Mouse (Mus musculus) retina, adult 2 months (tissue): Measurements from ENCODE around the gene Snx11.

ENCODE experiments used
- DNase-seq: peaks from one replicate; pipeline ENCODE4 v3.0.0-alpha.2; 2012; ENCODE audit warnings: low read depth, low spot score

Snx11 gene

DNA sequence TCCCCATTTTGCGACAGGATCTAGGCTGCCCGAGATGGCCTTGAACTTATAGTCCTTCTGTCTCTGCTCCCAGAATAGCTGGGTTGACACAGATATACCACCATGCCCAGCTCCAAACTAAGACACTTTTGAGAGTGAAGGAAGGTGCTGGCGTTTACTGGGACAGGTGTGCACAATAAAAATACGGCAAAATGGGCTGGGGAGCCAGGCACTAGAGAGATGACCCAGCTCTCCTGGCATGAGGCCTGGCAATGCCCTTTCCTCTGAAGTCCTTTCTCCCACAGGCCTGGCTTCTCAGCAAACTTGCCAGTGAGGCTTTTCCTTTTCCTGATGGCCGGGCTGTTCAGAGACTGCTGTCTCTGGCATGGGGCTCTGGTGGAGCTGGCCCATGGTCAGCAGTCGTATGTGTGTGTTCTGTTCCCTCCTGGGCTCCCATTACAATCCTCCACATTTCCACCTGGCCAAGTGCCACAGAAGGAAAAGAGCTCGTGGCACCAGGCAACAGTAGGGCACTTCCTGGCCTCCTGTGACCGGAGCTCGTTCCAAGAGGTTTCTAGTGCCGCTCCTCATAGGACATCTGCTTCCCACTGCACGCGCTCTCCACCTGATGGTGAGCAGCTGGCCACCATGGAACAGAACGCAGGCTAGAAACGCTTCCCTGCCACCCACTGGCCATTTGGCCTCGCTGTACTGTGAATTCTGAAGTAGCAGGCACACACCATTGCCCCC is 14.5 kb downstream of the Snx11 start:
- no peak for DNase-seq

DNA sequence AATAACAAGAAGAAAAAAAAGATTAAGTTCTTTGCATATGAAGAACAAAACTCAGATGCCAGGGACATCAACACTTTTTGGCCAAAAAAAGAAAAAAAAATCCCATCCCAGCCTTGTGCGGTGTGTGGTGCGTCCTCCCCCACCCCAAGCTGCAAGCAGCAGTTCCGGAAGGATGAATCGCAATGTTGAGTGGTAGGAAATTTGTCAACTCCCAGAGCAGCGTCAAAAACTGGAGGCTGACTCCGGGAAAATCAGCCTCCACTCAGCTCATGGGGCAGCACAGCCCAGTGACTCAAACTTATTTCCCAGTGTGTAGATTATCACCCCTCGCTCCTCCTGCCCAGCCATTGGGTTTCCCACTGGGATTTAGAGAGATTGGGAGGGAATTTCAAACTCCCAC is 15.4 kb downstream of the Snx11 start:
- no peak for DNase-seq

DNA sequence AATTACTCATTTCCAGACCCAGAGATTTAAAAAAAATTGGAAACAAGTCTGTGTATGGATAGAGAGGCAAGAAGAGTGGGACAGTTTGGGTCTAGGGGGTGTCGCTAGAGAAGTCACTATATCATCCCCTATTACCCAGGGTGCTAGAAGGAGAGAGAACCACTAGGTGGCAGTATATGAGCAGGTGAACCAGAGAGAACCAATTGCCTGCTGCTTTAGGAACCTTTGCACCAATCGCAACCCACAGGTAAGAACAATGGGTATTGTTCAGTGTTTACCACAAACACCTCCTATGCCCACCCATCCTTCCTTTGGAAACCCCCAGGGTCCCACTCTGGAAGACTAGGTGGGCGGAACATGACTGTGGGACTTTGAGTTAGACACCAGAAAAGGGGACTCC is 17.3 kb downstream of the Snx11 start:
- peak; percentile 44 for DNase-seq

DNA sequence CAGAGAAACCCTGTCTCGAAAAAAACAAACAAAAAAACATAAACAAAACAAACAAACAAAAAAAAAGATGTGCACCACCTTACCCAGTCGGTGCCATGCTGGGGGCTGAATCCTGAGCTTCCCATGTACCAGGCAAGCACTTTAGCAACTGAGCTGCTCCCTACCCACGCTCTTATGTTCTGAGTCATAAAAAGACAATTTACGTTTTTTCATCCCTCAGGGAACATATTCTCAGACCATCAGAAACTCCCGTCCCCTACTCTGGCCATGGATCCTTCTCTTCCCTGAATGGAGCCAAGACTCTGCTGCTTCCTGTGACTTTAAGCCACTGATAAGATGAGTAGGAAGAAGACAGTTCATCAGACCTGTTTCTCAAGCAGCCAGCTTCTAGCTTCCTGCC is 19.0 kb downstream of the Snx11 start:
- no peak for DNase-seq

DNA sequence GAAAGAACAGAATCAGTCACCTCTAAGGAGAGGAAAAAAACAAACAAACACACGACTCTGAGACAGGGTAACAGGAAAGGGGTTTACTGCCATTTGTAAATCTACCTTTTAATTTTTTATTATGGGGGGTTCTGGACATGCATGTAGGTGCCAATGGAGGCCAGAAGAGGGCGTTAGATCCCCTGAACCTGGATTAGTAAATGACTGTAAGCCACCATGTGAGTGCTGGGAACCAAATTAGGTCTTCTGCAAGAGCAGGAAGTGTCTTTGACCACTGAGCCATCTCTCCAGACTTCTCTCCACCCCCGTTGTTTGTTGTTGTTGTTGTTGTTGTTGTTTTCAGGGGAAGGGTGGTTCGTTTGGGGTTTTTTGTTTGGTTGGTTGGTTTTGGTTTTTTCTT is 19.9 kb downstream of the Snx11 start:
- DNase-seq: no peak

DNA sequence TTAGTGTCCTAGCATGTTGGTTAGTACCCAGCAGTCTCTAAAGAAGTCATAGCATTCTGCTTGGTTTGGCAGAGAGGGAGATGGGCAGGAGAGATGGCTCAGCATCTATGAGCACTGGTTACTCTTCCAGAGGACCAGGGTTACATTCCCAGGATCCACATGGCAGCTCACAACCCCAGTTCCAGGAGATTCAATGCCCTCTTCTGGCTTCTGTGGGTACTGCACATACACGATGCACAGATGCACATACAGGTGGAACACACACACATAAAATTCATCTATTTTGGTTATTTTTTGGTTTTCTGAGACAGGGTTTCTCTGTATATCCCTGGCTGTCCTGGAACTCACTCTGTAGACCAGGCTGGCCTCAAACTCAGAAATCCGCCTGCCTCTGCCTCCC is 22.1 kb downstream of the Snx11 start:
- DNase-seq: no peak

DNA sequence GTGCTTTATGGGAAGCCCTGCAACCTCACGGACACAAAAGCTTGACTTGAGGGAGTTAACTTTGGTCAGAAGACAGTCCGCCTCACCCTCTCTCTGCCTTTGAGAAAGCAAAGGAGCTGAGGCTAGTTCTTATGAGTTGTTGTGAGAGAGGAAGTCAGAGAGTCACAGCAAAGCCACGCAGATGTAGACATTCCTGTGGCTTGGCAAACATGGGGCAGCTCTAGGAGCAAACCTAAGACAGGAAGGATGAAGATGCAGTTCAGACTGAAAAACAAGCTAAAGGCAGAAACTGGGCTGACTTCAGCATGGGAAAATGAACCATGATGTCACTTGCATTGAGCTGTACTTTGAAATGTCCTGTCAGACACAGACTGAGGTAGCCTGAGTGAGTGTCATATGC is 29.8 kb downstream of the Snx11 start:
- no peak for DNase-seq

DNA sequence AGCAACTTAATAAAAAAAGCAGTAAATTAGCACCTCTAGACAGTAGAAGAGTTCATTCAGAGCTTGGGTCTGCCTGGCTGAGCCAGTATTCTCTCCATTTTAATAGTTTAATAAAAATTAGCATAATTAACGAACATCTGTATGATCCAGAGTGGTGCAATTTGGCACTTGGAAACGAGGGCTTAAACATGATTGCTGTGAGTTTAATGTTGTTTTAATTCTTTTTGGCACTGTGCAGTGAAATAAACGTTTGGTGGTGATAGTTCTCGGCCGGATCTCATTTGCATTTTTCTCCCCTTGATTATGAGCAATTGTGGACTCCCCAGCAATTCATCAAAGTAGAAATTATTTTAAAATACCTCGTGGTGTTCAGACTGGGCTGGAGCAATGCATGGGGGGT is 30.7 kb downstream of the Snx11 start:
- DNase-seq: no peak

DNA sequence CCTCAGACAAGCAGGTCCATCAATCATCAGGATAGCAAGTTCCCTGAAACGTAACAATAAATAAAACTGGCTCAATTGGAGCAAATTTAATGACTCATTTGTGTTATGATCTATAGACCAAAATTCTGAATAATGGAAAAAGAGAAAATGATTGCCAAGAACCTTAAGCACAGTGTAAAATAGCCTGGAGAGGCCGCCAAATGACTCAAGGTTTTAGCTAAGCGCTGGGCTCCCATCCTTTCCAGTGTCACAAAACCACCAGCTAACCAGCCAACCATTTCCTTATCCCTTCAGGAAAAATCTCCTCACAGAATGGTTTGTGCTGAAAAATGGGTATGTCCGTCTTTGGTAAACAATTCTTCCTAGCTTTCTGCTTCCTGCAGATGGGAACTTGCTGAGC is 33.5 kb downstream of the Snx11 start:
- DNase-seq: no peak

DNA sequence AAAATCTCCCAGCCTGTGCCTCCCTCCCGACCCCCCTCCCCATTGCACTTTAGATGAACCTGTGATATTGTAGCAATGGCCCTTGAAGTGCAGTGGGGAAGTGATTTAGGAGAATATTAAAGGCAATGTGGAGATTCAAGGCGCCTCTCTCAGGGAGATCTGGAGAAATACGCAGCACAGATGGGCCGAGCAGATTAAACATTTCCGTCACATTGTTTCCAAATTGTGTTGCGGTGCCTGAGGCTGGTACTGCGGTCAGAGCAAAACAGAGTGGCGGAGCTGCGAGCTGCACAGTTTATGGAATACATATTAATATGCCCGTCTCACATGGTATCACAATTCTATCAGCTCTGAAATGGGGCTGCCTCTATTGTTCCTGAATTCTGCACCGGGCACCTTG is 34.4 kb downstream of the Snx11 start:
- DNase-seq: no peak

DNA sequence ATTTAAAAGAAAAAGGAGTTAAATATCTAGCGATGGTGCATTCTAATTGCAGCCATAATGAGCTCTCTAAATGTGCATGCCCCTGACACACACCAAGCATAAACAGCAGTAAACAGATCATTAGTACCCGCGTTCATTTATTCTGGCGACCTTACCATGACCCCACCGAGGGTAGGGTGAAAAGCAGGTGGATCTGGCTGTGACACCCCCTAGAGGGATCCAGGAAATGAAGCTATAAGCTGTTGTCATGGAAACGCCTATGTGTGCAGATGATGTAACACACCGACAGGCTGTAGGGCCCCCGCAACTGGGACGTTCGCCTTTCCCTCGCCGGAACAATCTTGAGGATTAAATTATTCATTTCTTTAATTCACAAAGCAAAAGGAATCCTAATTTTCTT is 35.4 kb downstream of the Snx11 start:
- no peak for DNase-seq

DNA sequence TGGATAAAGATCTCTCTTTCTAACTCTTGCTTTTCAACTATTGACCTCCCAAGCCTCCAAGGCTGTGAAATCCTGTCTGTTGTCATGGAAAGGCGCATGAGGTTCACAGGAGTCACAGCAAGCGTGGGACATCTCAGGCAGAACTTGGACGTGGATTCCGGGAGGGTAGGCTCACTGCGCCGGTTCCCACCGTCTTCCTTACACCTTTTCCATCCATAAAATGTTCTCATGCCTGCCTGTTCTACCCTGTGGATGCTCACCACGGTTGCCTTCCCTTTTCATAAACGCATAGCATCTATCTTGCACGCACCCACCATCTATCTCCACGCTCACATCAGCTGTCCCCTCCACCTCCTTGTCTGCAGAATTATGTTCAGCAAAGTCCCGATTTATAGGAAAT is 36.6 kb downstream of the Snx11 start:
- no peak for DNase-seq

DNA sequence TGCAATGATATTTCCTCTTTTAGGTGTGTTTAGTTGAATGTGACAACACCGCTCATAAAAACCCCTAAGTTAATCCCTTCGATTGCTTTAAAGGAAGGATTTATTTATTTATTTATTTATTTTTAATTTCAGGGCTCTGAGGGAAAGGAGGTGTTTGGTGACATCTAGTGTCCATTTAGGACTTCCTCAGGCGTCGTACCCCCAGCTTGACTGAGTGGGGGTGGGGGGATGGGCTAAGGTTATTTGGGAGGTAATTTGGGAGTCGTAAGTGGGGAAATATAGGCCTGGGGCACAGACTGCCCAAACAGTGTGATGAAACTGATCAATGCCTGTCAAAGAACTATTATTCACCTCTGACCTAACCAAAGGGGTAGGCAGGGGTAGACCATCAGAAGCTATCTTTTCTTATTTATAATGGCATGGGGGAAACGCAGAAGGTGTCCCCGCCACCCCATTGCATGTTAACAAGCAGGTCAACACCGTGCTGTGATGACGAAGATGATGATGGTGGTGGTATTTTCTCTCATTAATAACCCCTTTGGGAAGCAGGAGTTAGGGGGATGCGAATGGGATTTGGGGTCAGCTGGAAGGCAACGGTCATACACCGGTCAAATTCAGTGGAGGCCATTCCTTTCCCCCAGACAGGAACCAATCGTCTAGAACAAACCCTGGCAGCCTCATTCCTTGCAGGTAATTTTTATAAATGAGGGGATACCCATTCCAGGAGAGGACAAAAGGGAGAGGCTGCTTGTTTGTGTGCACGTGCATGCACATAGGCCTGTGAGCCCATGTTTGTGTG is 39.5 kb downstream of the Snx11 start:
- no peak for DNase-seq

DNA sequence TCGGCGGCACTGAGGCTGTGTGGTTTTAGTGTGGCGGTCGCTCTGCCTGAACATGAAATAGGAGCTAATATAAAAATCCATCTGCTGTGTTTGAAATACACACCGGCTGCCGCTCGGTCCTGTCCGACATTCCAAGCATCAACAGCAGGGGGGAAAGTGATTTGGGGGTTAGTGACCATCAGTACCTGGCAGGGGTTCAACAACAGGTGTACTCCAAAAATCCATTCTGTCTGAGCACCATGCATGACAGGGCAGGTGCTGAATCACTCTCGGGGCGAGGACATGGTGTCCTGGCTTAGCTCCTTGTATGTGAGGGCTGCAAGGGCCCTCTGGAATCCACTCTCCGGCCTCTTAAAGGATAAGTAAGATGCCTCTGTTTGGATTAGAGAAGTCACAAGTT is 41.0 kb downstream of the Snx11 start:
- no peak for DNase-seq

DNA sequence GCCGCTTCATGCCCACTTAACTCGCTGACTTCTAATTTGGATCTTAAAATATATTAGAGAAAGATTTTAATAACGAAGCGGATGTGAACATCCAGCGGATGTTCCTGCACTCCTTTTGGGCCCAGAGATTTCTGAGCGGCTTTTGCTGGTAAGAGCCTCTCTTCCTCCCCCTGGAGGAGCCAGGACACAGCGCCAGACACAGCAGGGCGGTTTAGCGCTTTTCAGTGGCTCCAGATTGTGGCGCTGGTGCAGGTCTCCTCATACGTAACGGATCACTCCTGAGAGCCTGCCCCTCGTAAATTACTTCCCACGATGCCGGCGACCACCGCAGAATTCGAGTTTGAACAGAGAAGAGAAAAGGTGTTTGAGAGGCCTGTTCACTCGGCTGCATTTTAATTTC is 41.5 kb downstream of the Snx11 start:
- peak; percentile 49 for DNase-seq

DNA sequence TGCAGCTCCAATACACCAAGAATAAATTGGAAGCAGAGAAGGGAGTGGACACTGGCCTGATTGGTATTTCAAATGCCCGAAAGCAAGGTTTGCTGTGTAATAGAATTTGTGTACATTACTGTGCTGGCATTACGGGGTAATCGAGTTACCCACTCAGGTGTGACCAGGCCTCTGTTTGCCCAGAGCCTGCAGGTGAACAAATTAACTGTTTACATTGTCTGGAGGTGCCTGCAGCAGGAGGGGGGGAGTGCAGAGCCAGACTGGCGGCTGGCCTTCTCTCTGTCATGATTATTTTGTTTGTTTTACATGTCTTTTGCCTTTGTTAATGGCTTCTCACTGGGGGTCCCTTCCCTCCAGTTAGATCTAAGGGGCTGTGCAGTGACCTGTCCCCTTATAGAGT is 44.7 kb downstream of the Snx11 start:
- DNase-seq: no peak

DNA sequence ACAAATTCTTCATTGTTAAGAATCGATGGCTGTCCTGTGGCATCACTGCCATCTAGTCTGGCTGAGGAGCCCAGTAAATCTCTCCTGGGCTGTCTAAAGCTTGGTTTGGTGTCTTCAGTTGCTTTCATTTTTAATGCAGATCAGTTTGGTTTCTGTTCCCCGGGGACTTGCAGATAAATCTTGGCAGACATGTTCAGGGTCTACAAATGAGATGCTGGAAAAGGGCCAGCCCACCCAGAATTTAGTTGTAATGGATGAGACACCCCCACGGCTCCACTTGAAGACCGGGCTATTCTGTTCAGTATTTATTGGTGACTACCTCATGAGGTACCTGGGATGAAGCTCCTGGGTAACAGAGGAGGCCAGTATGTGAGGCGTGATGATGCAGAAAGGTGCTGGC is 47.0 kb downstream of the Snx11 start:
- DNase-seq: no peak

DNA sequence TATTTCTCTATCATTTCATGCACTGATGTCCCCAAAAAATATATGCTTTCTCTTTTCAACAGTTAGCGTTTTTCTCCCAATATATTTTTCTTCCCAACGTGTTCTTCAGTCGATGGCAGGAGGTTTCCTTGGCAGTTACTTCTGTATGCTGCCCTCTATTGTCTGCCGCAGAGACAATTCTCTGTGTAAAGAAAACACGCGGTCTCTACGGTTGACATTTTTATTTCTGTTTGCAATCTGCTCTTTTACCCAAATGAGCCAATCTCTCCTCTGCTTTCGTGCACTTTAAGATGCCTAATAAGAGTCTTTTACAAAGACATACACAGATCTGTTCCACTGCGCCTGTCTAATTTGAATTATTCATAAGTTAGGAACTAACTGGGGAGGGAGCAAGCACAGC is 47.9 kb downstream of the Snx11 start:
- no peak for DNase-seq

DNA sequence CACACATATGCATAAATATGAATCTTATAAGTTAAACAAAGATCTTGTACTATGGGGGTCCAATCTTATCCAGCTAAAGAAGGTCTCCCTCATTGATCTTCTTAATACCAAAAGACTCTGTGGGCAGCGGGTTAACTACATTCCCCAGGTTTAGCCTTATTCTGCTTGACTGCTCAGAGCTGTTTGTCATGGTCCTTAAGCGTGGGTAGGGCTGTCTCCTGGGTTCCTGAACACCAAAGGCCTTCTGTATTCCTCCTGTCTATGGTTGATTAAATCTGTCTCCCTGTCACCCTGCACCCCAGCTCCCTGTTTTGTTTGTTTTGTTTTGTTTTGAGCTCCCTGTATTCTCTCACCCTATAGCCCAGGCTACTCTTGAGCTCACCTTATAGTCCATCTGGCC is 48.8 kb downstream of the Snx11 start:
- no peak for DNase-seq

DNA sequence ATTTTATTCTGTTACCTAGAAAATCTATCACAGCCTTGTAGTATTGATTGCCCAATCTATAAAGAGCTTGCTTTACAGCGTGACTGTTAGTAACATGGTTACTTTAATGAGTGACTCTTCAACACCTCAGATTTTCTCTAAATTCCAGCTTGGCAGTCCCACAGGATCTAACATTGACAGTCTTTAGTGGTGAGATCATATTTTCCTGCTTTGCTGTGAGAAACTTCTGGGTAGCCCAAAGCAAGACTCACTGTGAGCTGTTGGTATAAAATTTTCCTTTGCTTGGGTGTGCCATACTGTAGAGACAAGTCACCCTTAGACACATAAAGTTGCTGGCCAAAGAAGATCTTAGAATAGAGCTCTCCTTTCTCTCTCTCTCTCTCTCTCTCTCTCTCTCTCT is 51.5 kb downstream of the Snx11 start:
- no peak for DNase-seq

DNA sequence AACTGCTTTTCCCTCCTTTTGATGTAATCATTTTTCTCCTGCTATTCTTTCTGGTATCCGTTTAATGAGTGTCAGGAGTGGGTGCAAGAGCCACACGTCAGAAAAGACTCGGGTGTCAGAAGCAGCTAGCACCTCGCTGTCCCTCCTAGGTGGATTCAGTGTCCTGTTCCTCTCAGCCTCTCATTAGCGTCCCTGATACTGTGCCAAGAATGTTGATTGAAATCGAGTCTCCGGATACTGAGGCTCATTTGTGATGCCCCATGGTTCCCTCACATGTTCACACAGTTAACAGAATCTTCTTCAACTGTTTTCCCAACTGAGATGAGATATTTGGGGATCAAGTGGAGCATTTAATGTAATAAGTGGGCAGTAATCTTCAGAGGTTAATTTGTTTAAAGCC is 58.8 kb downstream of the Snx11 start:
- DNase-seq: no peak
